Mouse (Mus musculus): ENCODE results near the gene Gm3233. TPM values are rescaled to one million over a fixed set of nuclear protein-coding genes. Genes with fewer than 3 reads are reported as not detected.
"Not testable (repeated sequence)": the region's sequence is repeated elsewhere in the genome, so short reads cannot be mapped to it uniquely, and the experiment has no call there.

Gm3233 gene
- polyA plus RNA-seq, 1 experiment from 2014 or later, result not detected

GRCm38 (mm10) chr10:77776844-77777243 is 17.4 kb upstream of the Gm3233 start, which contains the start of gene Gm7138:
Gene Gm7138 (minus strand): TSS chr10:77776944.
- H3K27me3 ChIP-seq (ENCODE audit: insufficient read depth, low read length); H3K27ac ChIP-seq (ENCODE audit: low read depth); ATAC-seq (ENCODE audit: insufficient read depth); H3K4me3 ChIP-seq (ENCODE audit: low read depth, low read length); H3K4me2 ChIP-seq; DNase-seq; H3K9me3 ChIP-seq (ENCODE audit: low read depth, low read length); H3K4me1 ChIP-seq (ENCODE audit: insufficient read depth); H3K36me3 ChIP-seq (ENCODE audit: insufficient read depth); H3K9ac ChIP-seq: not testable (repeated sequence)
- whole genome bisulfite sequencing, result 33% methylated on average over 1 of the region's 1 CpGs

GRCm38 (mm10) chr10:77772142-77772541 is 12.7 kb upstream of the Gm3233 start:
- 71% methylated on average over 1 of the region's 3 CpGs for WGBS
- DNase-seq; H3K27ac ChIP-seq (ENCODE audit: low read depth); H3K36me3 ChIP-seq (ENCODE audit: insufficient read depth); H3K9ac ChIP-seq; H3K4me3 ChIP-seq (ENCODE audit: low read depth, low read length); H3K9me3 ChIP-seq (ENCODE audit: low read depth, low read length); ATAC-seq (ENCODE audit: insufficient read depth); H3K27me3 ChIP-seq (ENCODE audit: insufficient read depth, low read length); H3K4me1 ChIP-seq (ENCODE audit: insufficient read depth); H3K4me2 ChIP-seq: not testable (repeated sequence)

GRCm38 (mm10) chr10:77771225-77771624 is 11.7 kb upstream of the Gm3233 start, which contains the start of gene Gm3238:
Gene Gm3238 (minus strand): TSS chr10:77771325.
- 50% methylated on average over 1 of the region's 1 CpGs for WGBS
- H3K4me1 ChIP-seq (ENCODE audit: insufficient read depth); H3K27me3 ChIP-seq (ENCODE audit: insufficient read depth, low read length); H3K4me2 ChIP-seq; ATAC-seq (ENCODE audit: insufficient read depth); H3K9ac ChIP-seq; DNase-seq; H3K9me3 ChIP-seq (ENCODE audit: low read depth, low read length); H3K36me3 ChIP-seq (ENCODE audit: insufficient read depth); H3K27ac ChIP-seq (ENCODE audit: low read depth); H3K4me3 ChIP-seq (ENCODE audit: low read depth, low read length): not testable (repeated sequence)

GRCm38 (mm10) chr10:77769727-77770126 is 10.2 kb upstream of the Gm3233 start:
- ATAC-seq (ENCODE audit: insufficient read depth) (no peak), DNase-seq (no peak)
- Histone ChIP-seq H3K9ac (no peak overlapping the region), H3K36me3 (ENCODE audit: insufficient read depth) (no peaks in the 10 kb centered on the region), H3K4me3 (ENCODE audit: low read depth, low read length) (no peak overlapping the region), H3K9me3 (ENCODE audit: low read depth, low read length) (no peaks in the 10 kb centered on the region), H3K4me1 (ENCODE audit: insufficient read depth) (no peaks in the 10 kb centered on the region), H3K4me2 (no peak overlapping the region), H3K27me3 (ENCODE audit: insufficient read depth, low read length) (no peaks in the 10 kb centered on the region), H3K27ac (ENCODE audit: low read depth) (no peak overlapping the region)
- no peak for TF ChIP-seq CTCF (IDR thresholded peaks at IDR 0.05; ENCODE audit: low read depth)
- WGBS, result 64% methylated on average over 1 of the region's 1 CpGs

GRCm38 (mm10) chr10:77753448-77753847 is 6.0 kb downstream of the Gm3233 start:
- Histone ChIP-seq H3K4me3 (ENCODE audit: low read depth, low read length) (no peak overlapping the region), H3K36me3 (ENCODE audit: insufficient read depth) (no peaks in the 10 kb centered on the region), H3K27ac (ENCODE audit: low read depth) (no peak overlapping the region), H3K4me1 (ENCODE audit: insufficient read depth) (no peaks in the 10 kb centered on the region), H3K9ac (no peak overlapping the region), H3K27me3 (ENCODE audit: insufficient read depth, low read length) (no peaks in the 10 kb centered on the region), H3K4me2 (no peak overlapping the region), H3K9me3 (ENCODE audit: low read depth, low read length) (no peaks in the 10 kb centered on the region)
- DNase-seq (peak; percentile 10), ATAC-seq (ENCODE audit: insufficient read depth) (no peak)
- no peak for TF ChIP-seq CTCF (IDR thresholded peaks at IDR 0.05; ENCODE audit: low read depth)

- not testable (repeated sequence) for H3K36me3 ChIP-seq (ENCODE audit: insufficient read depth); H3K4me3 ChIP-seq (ENCODE audit: low read depth, low read length); H3K9me3 ChIP-seq (ENCODE audit: low read depth, low read length); H3K9ac ChIP-seq; H3K27ac ChIP-seq (ENCODE audit: low read depth); ATAC-seq (ENCODE audit: insufficient read depth); H3K27me3 ChIP-seq (ENCODE audit: insufficient read depth, low read length); H3K4me1 ChIP-seq (ENCODE audit: insufficient read depth); H3K4me2 ChIP-seq
- TF ChIP-seq CTCF (IDR thresholded peaks at IDR 0.05; ENCODE audit: low read depth), result 0 out of 2 replicates have a peak, but pooled peaks have one; percentile 14
- WGBS, result 47% methylated on average over 3 of the region's 3 CpGs
- peak; percentile 21 for DNase-seq
Measured at GRCm38 (mm10) chr10:77752312-77752711, 7.2 kb downstream of the Gm3233 start.

DNA sequence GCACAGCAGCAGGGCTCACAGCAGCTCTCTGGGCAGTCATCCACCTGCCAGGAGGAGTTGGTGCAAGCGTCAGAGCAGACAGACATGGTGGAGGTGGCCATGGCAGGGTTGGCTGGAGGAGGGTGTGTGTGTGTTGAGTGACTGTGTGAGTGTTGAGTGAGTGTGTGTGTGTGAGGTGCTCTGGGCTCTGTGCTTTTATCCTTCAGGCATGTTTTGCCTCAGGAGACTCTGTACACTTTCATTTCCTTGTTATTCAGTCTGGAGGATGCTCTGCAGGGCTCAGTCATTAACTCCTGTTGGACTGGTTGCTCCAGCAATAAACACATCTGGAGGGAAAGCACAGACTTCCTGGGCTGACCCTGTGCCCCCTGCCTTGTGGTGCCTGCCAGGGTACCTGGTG is 8.2 kb downstream of the Gm3233 start, which contains the start of gene Gm9736:
Gm9736 (minus strand) TSS at position 101 of the 400 bp plus-strand sequence.
- H3K4me1 ChIP-seq (ENCODE audit: insufficient read depth); DNase-seq; H3K27me3 ChIP-seq (ENCODE audit: insufficient read depth, low read length); H3K27ac ChIP-seq (ENCODE audit: low read depth); H3K4me2 ChIP-seq; H3K4me3 ChIP-seq (ENCODE audit: low read depth, low read length); H3K9ac ChIP-seq; H3K9me3 ChIP-seq (ENCODE audit: low read depth, low read length); ATAC-seq (ENCODE audit: insufficient read depth); H3K36me3 ChIP-seq (ENCODE audit: insufficient read depth): not testable (repeated sequence)
- WGBS, result 67% methylated on average over 1 of the region's 1 CpGs

- ATAC-seq (ENCODE audit: insufficient read depth); H3K36me3 ChIP-seq (ENCODE audit: insufficient read depth); H3K9me3 ChIP-seq (ENCODE audit: low read depth, low read length): not testable (repeated sequence)
Measured at GRCm38 (mm10) chr10:77750686-77751085, 8.8 kb downstream of the Gm3233 start.

GRCm38 (mm10) chr10:77741924-77742688 is 17.4 kb downstream of the Gm3233 start, which contains the start of gene Gm18596:
Gene Gm18596 (minus strand): TSS chr10:77742638.
- WGBS, result 56% methylated on average over 5 of the region's 5 CpGs
- ATAC-seq (ENCODE audit: insufficient read depth); H3K9me3 ChIP-seq (ENCODE audit: low read depth, low read length); H3K4me3 ChIP-seq (ENCODE audit: low read depth, low read length); H3K27me3 ChIP-seq (ENCODE audit: insufficient read depth, low read length); H3K9ac ChIP-seq; DNase-seq; H3K27ac ChIP-seq (ENCODE audit: low read depth); H3K36me3 ChIP-seq (ENCODE audit: insufficient read depth); H3K4me1 ChIP-seq (ENCODE audit: insufficient read depth); H3K4me2 ChIP-seq: not testable (repeated sequence)

More at GRCm38 (mm10) chr10:77750686-77751085, 8.8 kb downstream of the Gm3233 start:
- WGBS, result 75% methylated on average over 1 of the region's 1 CpGs
- not testable (repeated sequence) for H3K4me1 ChIP-seq (ENCODE audit: insufficient read depth); H3K27me3 ChIP-seq (ENCODE audit: insufficient read depth, low read length); DNase-seq; H3K4me2 ChIP-seq; H3K9ac ChIP-seq; H3K4me3 ChIP-seq (ENCODE audit: low read depth, low read length); H3K27ac ChIP-seq (ENCODE audit: low read depth)

All from lung, embryonic 14.5 days (tissue).